Mouse (Mus musculus): ENCODE data around the gene Phf20. TPM values are rescaled to one million over a fixed set of nuclear protein-coding genes. Genes with fewer than 3 reads are reported as not detected.
A peak's percentile ranks its signal among the peaks of the same experiment; 100 is the strongest.

Gene Phf20
- 1.2 and 1.5 TPM in 2 replicates for polyA plus RNA-seq (2012)

- H3K27me3 ChIP-seq (ENCODE audit: control insufficient read depth): no peaks in the 10 kb centered on the region
- H3K9me3 ChIP-seq (ENCODE audit: control insufficient read depth, low read length): no peaks in the 10 kb centered on the region
- H3K4me1 ChIP-seq (ENCODE audit: control insufficient read depth): peaks cover 41% of the 10 kb centered on the region
- H3K4me3 ChIP-seq (replicated peaks): peak within 1 kb of the TSS; percentile 69
- peaks cover 7% of the 10 kb centered on the region for H3K36me3 ChIP-seq (ENCODE audit: control insufficient read depth)
- TF ChIP-seq GATA1 (IDR thresholded peaks at IDR 0.05; ENCODE audit: low read length): no peak
Measured at GRCm38 (mm10) chr2:156196302-156197128, at the start of gene Phf20. Phf20 (plus strand) TSS chr2:156196466.

GRCm38 (mm10) chr2:156147316-156147915 is 48.9 kb upstream of the Phf20 start:
- peaks cover 73% of the 10 kb centered on the region for H3K36me3 ChIP-seq (ENCODE audit: control insufficient read depth)
- H3K4me1 ChIP-seq (ENCODE audit: control insufficient read depth): peaks cover 30% of the 10 kb centered on the region
- H3K4me3 ChIP-seq (replicated peaks): no peak overlapping the region
- TF ChIP-seq TAL1 (IDR thresholded peaks at IDR 0.05; ENCODE audit: low read length) (no peak), GATA1 (IDR thresholded peaks at IDR 0.05; ENCODE audit: low read length) (no peak)
- 0 out of 2 replicates have a peak, but pooled peaks cover 2% of the 10 kb centered on the region for H3K9me3 ChIP-seq (ENCODE audit: control insufficient read depth, low read length)
- no peaks in the 10 kb centered on the region for H3K27me3 ChIP-seq (ENCODE audit: control insufficient read depth)

DNA sequence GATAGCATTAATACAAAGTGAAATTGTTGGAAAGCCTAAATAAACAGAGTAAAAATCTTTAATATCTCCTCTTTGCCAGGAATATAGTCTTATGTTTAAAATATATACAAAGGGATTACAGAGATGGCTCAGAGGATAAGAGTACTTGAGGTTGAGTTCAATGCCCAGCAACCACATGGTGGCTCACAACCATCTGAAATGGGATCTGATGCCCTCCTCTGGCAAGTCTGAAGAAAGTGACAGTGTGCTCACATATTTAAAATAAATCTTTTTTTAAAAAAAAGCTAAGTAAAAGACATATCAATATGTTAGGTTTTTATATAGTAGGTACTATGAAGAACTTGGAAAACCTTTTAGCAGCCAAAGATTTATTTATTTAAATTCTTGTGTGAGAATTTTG is 44.7 kb upstream of the Phf20 start:
- Histone ChIP-seq H3K36me3 (ENCODE audit: control insufficient read depth) (peaks cover 100% of the 10 kb centered on the region), H3K4me1 (ENCODE audit: control insufficient read depth) (no peaks in the 10 kb centered on the region; the same call in 1 of the 2 replicates), H3K4me3 (replicated peaks) (no peak overlapping the region), H3K9me3 (ENCODE audit: control insufficient read depth, low read length) (no peaks in the 10 kb centered on the region), H3K27me3 (ENCODE audit: control insufficient read depth) (no peaks in the 10 kb centered on the region)
- no peak for TF ChIP-seq TAL1 (IDR thresholded peaks at IDR 0.05; ENCODE audit: low read length)
- TF ChIP-seq GATA1 (IDR thresholded peaks at IDR 0.05; ENCODE audit: low read length): no peak

DNA sequence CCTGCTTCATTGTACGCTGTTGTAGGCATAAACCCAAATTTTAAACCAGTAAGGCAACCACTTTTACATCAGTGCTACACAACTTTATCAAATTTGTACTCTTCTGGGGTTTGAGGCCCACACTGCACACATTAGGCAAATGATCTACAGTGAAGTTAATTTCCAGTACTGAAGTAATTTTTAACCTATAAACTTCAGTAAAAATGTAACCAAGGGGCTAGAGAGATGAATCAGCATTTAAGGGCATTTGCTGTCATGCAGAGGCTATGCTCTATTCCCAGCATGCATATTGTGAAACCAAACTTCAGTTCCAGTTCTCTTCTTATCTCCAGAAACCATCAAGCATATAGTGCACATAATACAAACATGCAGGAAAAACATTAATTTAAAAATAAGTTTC is 30.8 kb upstream of the Phf20 start:
- Histone ChIP-seq H3K4me3 (replicated peaks) (no peak overlapping the region), H3K27me3 (ENCODE audit: control insufficient read depth) (no peaks in the 10 kb centered on the region), H3K36me3 (ENCODE audit: control insufficient read depth) (peaks cover 98% of the 10 kb centered on the region), H3K4me1 (ENCODE audit: control insufficient read depth) (no peaks in the 10 kb centered on the region), H3K9me3 (ENCODE audit: control insufficient read depth, low read length) (no peaks in the 10 kb centered on the region)
- TF ChIP-seq GATA1 (IDR thresholded peaks at IDR 0.05; ENCODE audit: low read length) (no peak), TAL1 (IDR thresholded peaks at IDR 0.05; ENCODE audit: low read length) (no peak)

- Histone ChIP-seq H3K4me3 (replicated peaks) (no peak overlapping the region), H3K9me3 (ENCODE audit: control insufficient read depth, low read length) (no peaks in the 10 kb centered on the region), H3K36me3 (ENCODE audit: control insufficient read depth) (peaks cover 97% of the 10 kb centered on the region), H3K4me1 (ENCODE audit: control insufficient read depth) (no peaks in the 10 kb centered on the region), H3K27me3 (ENCODE audit: control insufficient read depth) (no peaks in the 10 kb centered on the region)
- TF ChIP-seq GATA1 (IDR thresholded peaks at IDR 0.05; ENCODE audit: low read length) (no peak), TAL1 (IDR thresholded peaks at IDR 0.05; ENCODE audit: low read length) (no peak)
Measured at GRCm38 (mm10) chr2:156166557-156166956, 29.7 kb upstream of the Phf20 start.

DNA sequence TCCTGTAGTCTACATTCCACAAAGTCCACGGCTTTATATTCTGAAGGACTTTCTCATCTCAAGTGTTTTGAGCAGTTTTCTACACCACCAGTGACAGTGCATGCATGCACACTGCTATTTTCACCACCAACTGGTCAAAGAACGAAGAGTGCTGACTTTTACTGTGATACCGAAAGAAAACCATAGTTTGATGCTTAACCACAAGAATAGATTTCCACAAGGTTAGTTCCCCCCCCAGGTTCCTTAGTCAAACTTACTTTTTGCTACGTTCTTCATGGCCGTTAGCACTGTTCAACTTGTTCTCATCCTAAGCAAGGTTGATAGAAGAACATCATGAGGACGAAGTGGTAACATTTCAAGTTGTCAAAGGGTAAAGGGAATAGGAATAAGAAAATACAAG is 19.2 kb upstream of the Phf20 start:
- H3K36me3 ChIP-seq (ENCODE audit: control insufficient read depth): peaks cover 72% of the 10 kb centered on the region
- H3K4me1 ChIP-seq (ENCODE audit: control insufficient read depth): peaks cover 38% of the 10 kb centered on the region
- no peaks in the 10 kb centered on the region for H3K9me3 ChIP-seq (ENCODE audit: control insufficient read depth, low read length)
- no peaks in the 10 kb centered on the region for H3K27me3 ChIP-seq (ENCODE audit: control insufficient read depth)
- no peak for TF ChIP-seq TAL1 (IDR thresholded peaks at IDR 0.05; ENCODE audit: low read length)
- no peak for TF ChIP-seq GATA1 (IDR thresholded peaks at IDR 0.05; ENCODE audit: low read length)
- H3K4me3 ChIP-seq (replicated peaks): peak overlapping the region; percentile 14

DNA sequence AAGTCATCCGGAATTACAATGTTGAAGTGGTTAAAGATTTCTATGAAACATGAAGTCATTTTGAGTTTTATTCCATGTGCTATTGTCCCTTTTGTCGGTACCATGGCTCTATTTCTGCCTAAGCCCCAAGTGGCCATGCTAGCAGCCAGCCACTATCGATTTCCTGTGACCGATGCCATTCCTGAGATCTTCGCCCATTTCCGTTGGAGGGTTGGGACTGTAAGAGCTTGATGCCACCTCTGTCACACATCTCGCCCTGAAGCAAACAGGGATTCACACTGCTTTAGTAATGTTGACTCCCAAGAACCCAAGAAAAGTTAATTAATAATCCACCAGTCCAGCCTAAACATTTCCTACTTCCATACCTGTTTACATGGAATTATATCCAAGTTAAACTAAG is 18.6 kb upstream of the Phf20 start:
- TF ChIP-seq GATA1 (IDR thresholded peaks at IDR 0.05; ENCODE audit: low read length) (no peak), TAL1 (IDR thresholded peaks at IDR 0.05; ENCODE audit: low read length) (no peak)
- no peaks in the 10 kb centered on the region for H3K27me3 ChIP-seq (ENCODE audit: control insufficient read depth)
- H3K4me3 ChIP-seq (replicated peaks): peak overlapping the region; percentile 99
- peaks cover 44% of the 10 kb centered on the region for H3K4me1 ChIP-seq (ENCODE audit: control insufficient read depth)
- H3K9me3 ChIP-seq (ENCODE audit: control insufficient read depth, low read length): no peaks in the 10 kb centered on the region
- peaks cover 66% of the 10 kb centered on the region for H3K36me3 ChIP-seq (ENCODE audit: control insufficient read depth)

DNA sequence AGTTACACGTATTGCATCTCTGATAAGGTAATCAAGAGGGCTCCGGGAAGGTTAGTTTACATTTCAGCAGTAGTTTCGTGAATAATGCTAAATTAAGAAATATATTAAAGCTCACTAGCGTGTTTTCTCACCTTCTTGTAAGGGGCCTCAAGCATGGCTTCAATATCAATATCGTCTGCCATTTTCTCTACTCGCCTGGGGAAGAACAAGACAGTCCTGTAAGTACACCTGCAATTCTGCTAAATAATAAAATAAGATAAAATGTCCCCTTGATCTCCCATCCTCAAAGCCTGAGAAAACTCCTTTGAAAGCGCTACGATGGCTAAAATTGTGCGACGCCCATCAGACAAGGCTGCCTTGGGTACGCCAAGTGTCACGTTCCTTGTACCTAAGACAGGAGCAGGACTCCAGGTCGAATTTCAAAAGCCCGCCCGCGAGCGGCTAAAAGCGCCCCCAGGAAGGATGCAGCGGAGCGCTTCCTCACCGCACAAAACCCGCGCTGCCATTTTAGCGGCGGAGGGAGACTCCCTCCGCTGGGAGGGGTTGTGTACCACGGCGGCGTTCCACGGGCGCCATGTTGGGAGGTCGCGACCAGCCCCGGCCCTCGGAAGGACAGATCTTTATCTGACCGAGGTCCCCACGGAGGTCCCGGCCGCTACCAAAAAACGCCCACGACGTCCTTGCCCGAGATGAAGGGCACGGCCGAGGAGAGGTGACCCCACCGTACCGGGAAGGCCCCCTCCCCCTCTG is 17.0 kb upstream of the Phf20 start:
- peak overlapping the region; percentile 99 for H3K4me3 ChIP-seq (replicated peaks)
- TF ChIP-seq GATA1 (IDR thresholded peaks at IDR 0.05; ENCODE audit: low read length) (no peak; the same call in 1 of the 2 replicates), TAL1 (IDR thresholded peaks at IDR 0.05; ENCODE audit: low read length) (no peak)
- peaks cover 41% of the 10 kb centered on the region for H3K4me1 ChIP-seq (ENCODE audit: control insufficient read depth)
- no peaks in the 10 kb centered on the region for H3K27me3 ChIP-seq (ENCODE audit: control insufficient read depth)
- peaks cover 51% of the 10 kb centered on the region for H3K36me3 ChIP-seq (ENCODE audit: control insufficient read depth)
- no peaks in the 10 kb centered on the region for H3K9me3 ChIP-seq (ENCODE audit: control insufficient read depth, low read length)

DNA sequence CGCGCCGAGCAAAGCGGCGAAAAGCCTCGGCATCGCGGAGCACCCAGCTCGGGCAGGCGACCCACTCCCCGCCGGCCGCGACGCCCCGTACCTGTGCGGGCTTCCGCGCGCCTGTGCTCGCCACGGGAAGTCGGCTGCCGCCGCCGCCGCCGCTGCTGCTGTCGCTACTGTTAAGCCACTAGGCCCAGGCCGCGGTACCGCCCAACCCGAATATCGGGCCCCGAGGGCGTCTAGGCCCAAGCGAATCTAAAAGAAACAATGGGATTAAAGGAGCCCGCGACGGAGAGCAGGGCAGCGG is 16.5 kb upstream of the Phf20 start:
- Histone ChIP-seq H3K9me3 (ENCODE audit: control insufficient read depth, low read length) (no peaks in the 10 kb centered on the region), H3K27me3 (ENCODE audit: control insufficient read depth) (no peaks in the 10 kb centered on the region)

More for the DNA sequence above, 16.5 kb upstream of the Phf20 start:
- TF ChIP-seq TAL1 (IDR thresholded peaks at IDR 0.05; ENCODE audit: low read length): no peak
- no peak for TF ChIP-seq GATA1 (IDR thresholded peaks at IDR 0.05; ENCODE audit: low read length)
- H3K4me3 ChIP-seq (replicated peaks): peak overlapping the region; percentile 99
- peaks cover 45% of the 10 kb centered on the region for H3K36me3 ChIP-seq (ENCODE audit: control insufficient read depth)
- H3K4me1 ChIP-seq (ENCODE audit: control insufficient read depth): peaks cover 40% of the 10 kb centered on the region
